Mouse (Mus musculus): ENCODE results near the gene Fdxr. TPM values are rescaled to one million over a fixed set of nuclear protein-coding genes. Genes with fewer than 3 reads are reported as not detected.
A peak's percentile ranks its signal among the peaks of the same experiment; 100 is the strongest.

Fdxr gene
- polyA plus RNA-seq, 1 experiment = 28.0 TPM

- TF ChIP-seq CTCF (IDR thresholded peaks at IDR 0.05; ENCODE audit: control insufficient read depth, insufficient read depth, insufficient replicate concordance, low read depth, low read length) = no peak
- no peak for TF ChIP-seq POLR2A (IDR thresholded peaks at IDR 0.05; ENCODE audit: control insufficient read depth, low read depth, low read length)
- Histone ChIP-seq H3K36me3 (ENCODE audit: control insufficient read depth, insufficient read depth, low read length) (no peaks in the 10 kb centered on the region), H3K4me1 (ENCODE audit: control insufficient read depth, insufficient read depth, low read length) (no peaks in the 10 kb centered on the region), H3K27ac (ENCODE audit: control insufficient read depth, insufficient read depth, low read depth, low read length) (no peak overlapping the region), H3K4me3 (ENCODE audit: control insufficient read depth, low read depth, low read length) (no peak overlapping the region), H3K27me3 (ENCODE audit: control insufficient read depth, insufficient read depth, low read length) (no peaks in the 10 kb centered on the region)
These were observed 47.6 kb downstream of the Fdxr start for GRCm38 (mm10) chr11:115229021-115229930.

GRCm38 (mm10) chr11:115228430-115228829, 48.4 kb downstream of the Fdxr start:
- H3K36me3 ChIP-seq (ENCODE audit: control insufficient read depth, insufficient read depth, low read length) = no peaks in the 10 kb centered on the region
- no peak overlapping the region for H3K27ac ChIP-seq (ENCODE audit: control insufficient read depth, insufficient read depth, low read depth, low read length)
- H3K4me1 ChIP-seq (ENCODE audit: control insufficient read depth, insufficient read depth, low read length) = no peaks in the 10 kb centered on the region
- H3K27me3 ChIP-seq (ENCODE audit: control insufficient read depth, insufficient read depth, low read length) = no peaks in the 10 kb centered on the region
- no peak for TF ChIP-seq CTCF (IDR thresholded peaks at IDR 0.05; ENCODE audit: control insufficient read depth, insufficient read depth, insufficient replicate concordance, low read depth, low read length)
- no peak for TF ChIP-seq POLR2A (IDR thresholded peaks at IDR 0.05; ENCODE audit: control insufficient read depth, low read depth, low read length)
- no peak overlapping the region for H3K4me3 ChIP-seq (ENCODE audit: control insufficient read depth, low read depth, low read length)

GRCm38 (mm10) chr11:115227640-115228039, 49.2 kb downstream of the Fdxr start:
- H3K4me1 ChIP-seq (ENCODE audit: control insufficient read depth, insufficient read depth, low read length) = no peaks in the 10 kb centered on the region
- H3K27ac ChIP-seq (ENCODE audit: control insufficient read depth, insufficient read depth, low read depth, low read length) = no peak overlapping the region
- H3K27me3 ChIP-seq (ENCODE audit: control insufficient read depth, insufficient read depth, low read length) = no peaks in the 10 kb centered on the region
- no peak overlapping the region for H3K4me3 ChIP-seq (ENCODE audit: control insufficient read depth, low read depth, low read length)
- TF ChIP-seq POLR2A (IDR thresholded peaks at IDR 0.05; ENCODE audit: control insufficient read depth, low read depth, low read length) (no peak), CTCF (IDR thresholded peaks at IDR 0.05; ENCODE audit: control insufficient read depth, insufficient read depth, insufficient replicate concordance, low read depth, low read length) (no peak)
- no peaks in the 10 kb centered on the region for H3K36me3 ChIP-seq (ENCODE audit: control insufficient read depth, insufficient read depth, low read length)

- H3K4me3 ChIP-seq (ENCODE audit: control insufficient read depth, low read depth, low read length) = no peak overlapping the region
- no peaks in the 10 kb centered on the region for H3K4me1 ChIP-seq (ENCODE audit: control insufficient read depth, insufficient read depth, low read length)
- no peak for TF ChIP-seq CTCF (IDR thresholded peaks at IDR 0.05; ENCODE audit: control insufficient read depth, insufficient read depth, insufficient replicate concordance, low read depth, low read length)
- TF ChIP-seq POLR2A (IDR thresholded peaks at IDR 0.05; ENCODE audit: control insufficient read depth, low read depth, low read length) = no peak
- H3K27ac ChIP-seq (ENCODE audit: control insufficient read depth, insufficient read depth, low read depth, low read length) = no peak overlapping the region
- no peaks in the 10 kb centered on the region for H3K36me3 ChIP-seq (ENCODE audit: control insufficient read depth, insufficient read depth, low read length)
- H3K27me3 ChIP-seq (ENCODE audit: control insufficient read depth, insufficient read depth, low read length) = no peaks in the 10 kb centered on the region
These were observed 49.9 kb downstream of the Fdxr start for GRCm38 (mm10) chr11:115226811-115227491.

- no peak overlapping the region for H3K27ac ChIP-seq (ENCODE audit: control insufficient read depth, insufficient read depth, low read depth, low read length)
- TF ChIP-seq CTCF (IDR thresholded peaks at IDR 0.05; ENCODE audit: control insufficient read depth, insufficient read depth, insufficient replicate concordance, low read depth, low read length) = no peak
- no peak for TF ChIP-seq POLR2A (IDR thresholded peaks at IDR 0.05; ENCODE audit: control insufficient read depth, low read depth, low read length)
- H3K4me1 ChIP-seq (ENCODE audit: control insufficient read depth, insufficient read depth, low read length) = no peaks in the 10 kb centered on the region
- H3K4me3 ChIP-seq (ENCODE audit: control insufficient read depth, low read depth, low read length) = no peak overlapping the region
- H3K36me3 ChIP-seq (ENCODE audit: control insufficient read depth, insufficient read depth, low read length) = no peaks in the 10 kb centered on the region
- H3K27me3 ChIP-seq (ENCODE audit: control insufficient read depth, insufficient read depth, low read length) = no peaks in the 10 kb centered on the region
These were observed 51.5 kb downstream of the Fdxr start for GRCm38 (mm10) chr11:115225301-115225700.

- Histone ChIP-seq H3K36me3 (ENCODE audit: control insufficient read depth, insufficient read depth, low read length) (no peaks in the 10 kb centered on the region), H3K4me1 (ENCODE audit: control insufficient read depth, insufficient read depth, low read length) (no peaks in the 10 kb centered on the region), H3K4me3 (ENCODE audit: control insufficient read depth, low read depth, low read length) (no peak overlapping the region), H3K27ac (ENCODE audit: control insufficient read depth, insufficient read depth, low read depth, low read length) (no peak overlapping the region), H3K27me3 (ENCODE audit: control insufficient read depth, insufficient read depth, low read length) (no peaks in the 10 kb centered on the region)
- no peak for TF ChIP-seq POLR2A (IDR thresholded peaks at IDR 0.05; ENCODE audit: control insufficient read depth, low read depth, low read length)
- peak; percentile 57; the same call in 1 of the 2 replicates for TF ChIP-seq CTCF (IDR thresholded peaks at IDR 0.05; ENCODE audit: control insufficient read depth, insufficient read depth, insufficient replicate concordance, low read depth, low read length)
These were observed 52.0 kb downstream of the Fdxr start for GRCm38 (mm10) chr11:115224889-115225288.

GRCm38 (mm10) chr11:115223877-115224276, 53.0 kb downstream of the Fdxr start:
- no peak overlapping the region for H3K27ac ChIP-seq (ENCODE audit: control insufficient read depth, insufficient read depth, low read depth, low read length)
- H3K4me3 ChIP-seq (ENCODE audit: control insufficient read depth, low read depth, low read length) = no peak overlapping the region
- no peaks in the 10 kb centered on the region for H3K36me3 ChIP-seq (ENCODE audit: control insufficient read depth, insufficient read depth, low read length)
- H3K4me1 ChIP-seq (ENCODE audit: control insufficient read depth, insufficient read depth, low read length) = no peaks in the 10 kb centered on the region
- TF ChIP-seq POLR2A (IDR thresholded peaks at IDR 0.05; ENCODE audit: control insufficient read depth, low read depth, low read length) (no peak), CTCF (IDR thresholded peaks at IDR 0.05; ENCODE audit: control insufficient read depth, insufficient read depth, insufficient replicate concordance, low read depth, low read length) (no peak)
- no peaks in the 10 kb centered on the region for H3K27me3 ChIP-seq (ENCODE audit: control insufficient read depth, insufficient read depth, low read length)

Measured in testis, adult 2 months (tissue).